In the genomic region with DNA sequence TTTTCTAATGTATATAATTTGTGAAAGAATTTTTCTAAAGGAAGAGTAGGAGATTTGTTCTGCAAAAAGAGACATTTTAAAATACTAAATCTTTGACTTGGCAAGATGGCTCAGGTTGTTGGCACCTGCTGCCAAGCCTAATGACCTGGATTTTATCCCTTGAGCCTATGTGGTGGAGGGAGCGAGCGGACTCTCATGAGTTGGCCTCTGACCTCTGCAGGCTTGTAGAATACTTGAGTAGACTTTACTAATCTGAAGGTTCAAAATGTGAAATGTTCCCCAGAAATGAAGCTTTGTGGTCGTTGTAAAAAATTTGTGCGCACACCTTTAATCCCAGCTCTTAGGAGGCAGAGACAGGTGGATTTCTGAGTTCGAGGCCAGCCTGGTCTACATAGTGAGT, we compare ENCODE assay signal across 14 mouse cellular contexts.
"Had no signal": no experiment of that assay in that cellular context is flagged by ENCODE, and none has a peak within 500 bp of the region (broad histone marks: within the 10 kb centered on the region; RNA-seq: fewer than 3 reads in every experiment).

No protein-coding gene starts in this region.

- H3K4me3 ChIP-seq: intestine, embryonic 15.5 days; limb, embryonic 12.5 days; limb, embryonic 15.5 days; liver, embryonic 12.5 days; liver, embryonic 15.5 days had no signal

- H3K4me2 ChIP-seq: intestine, embryonic 15.5 days; limb, embryonic 12.5 days; limb, embryonic 15.5 days; liver, embryonic 12.5 days; liver, embryonic 15.5 days; midbrain, embryonic 11.5 days had no signal

- H3K27me3 ChIP-seq: intestine, embryonic 15.5 days; limb, embryonic 12.5 days; limb, embryonic 15.5 days; liver, embryonic 12.5 days; liver, embryonic 15.5 days had no signal

- H3K9ac ChIP-seq: intestine, embryonic 15.5 days; limb, embryonic 12.5 days; limb, embryonic 15.5 days; liver, embryonic 12.5 days; liver, embryonic 15.5 days had no signal

- ATAC-seq: intestine, embryonic 15.5 days; liver, embryonic 12.5 days had no signal

- H3K9me3 ChIP-seq: intestine, embryonic 15.5 days; limb, embryonic 12.5 days; limb, embryonic 15.5 days; liver, embryonic 12.5 days; liver, embryonic 15.5 days had no signal

- DNase-seq: left cerebral cortex, postnatal 4 days; lung, adult 2 months; lung, postnatal 14 days; lung, postnatal 4 days; midbrain, embryonic 14.5 days; thymus, adult 18-20 months; thymus, postnatal 4 days had no signal

- H3K4me1 ChIP-seq: intestine, embryonic 15.5 days; limb, embryonic 12.5 days; limb, embryonic 15.5 days had no signal

- H3K27ac ChIP-seq: intestine, embryonic 15.5 days; kidney, postnatal 0 days; limb, embryonic 12.5 days; limb, embryonic 15.5 days; liver, embryonic 12.5 days; liver, embryonic 15.5 days had no signal
